Mouse (Mus musculus) c-Kit-positive CD71-positive TER-119-positive erythroid progenitor cells, embryonic 14.5 days (primary cell): ENCODE results near the gene Mlph.

ENCODE experiments used
- DNase-seq: peaks from one replicate; pipeline ENCODE4 v3.0.0-alpha.2; 2013; ENCODE audit warnings: low spot score

Mlph gene

DNA sequence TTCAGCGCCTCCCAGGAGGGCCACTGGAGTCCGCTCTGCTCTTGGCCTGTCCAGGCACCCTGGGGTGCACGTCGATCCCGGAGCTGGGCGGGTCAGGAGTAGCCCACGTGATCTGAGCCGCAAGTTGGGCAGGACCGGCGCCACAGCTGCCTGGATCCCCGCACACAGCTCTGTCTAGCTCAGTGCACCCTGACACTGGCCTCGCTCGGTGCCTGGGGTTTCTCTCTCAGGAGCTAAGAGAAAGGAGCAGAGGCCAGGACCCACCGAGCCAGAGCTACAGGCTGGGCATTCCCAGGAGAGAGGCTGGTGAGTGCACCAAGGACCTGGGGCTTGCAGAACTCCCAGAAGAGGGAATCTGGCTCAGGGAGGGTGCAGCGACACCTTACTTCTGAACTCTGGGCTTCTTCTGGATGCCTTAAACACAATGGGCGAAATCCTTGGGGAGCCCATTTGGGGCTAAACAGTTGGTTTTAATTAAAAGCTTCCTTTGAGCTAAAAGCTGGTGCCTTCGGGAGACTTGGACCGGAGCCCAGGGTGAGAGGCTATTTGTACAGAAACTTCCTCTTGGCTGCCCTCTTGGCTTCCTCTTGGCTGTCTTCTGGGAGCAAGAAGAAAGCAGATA is at the start of gene Mlph:
Mlph (plus strand) TSS at position 138 of the 622 bp plus-strand sequence.
- DNase-seq = no peak

DNA sequence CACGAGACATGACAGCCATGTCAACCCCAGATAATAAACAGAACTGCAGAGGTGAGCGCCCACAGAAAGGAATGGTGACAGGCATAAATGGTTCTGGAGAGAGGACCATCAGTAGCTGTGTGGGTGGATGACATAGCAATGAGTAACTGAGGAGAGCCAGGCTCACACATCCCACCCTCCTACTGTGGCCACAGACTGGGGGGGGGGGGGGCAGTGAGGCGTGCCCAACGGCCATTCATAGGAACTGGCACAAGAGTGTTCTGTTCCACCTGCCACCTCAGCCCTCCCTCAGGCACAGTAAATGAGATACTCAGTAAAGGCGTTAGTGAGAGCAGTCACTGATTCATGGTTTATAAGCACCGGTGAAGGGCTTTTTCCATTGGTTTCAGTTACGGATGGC is 48.2 kb upstream of the Mlph start:
- DNase-seq = no peak

DNA sequence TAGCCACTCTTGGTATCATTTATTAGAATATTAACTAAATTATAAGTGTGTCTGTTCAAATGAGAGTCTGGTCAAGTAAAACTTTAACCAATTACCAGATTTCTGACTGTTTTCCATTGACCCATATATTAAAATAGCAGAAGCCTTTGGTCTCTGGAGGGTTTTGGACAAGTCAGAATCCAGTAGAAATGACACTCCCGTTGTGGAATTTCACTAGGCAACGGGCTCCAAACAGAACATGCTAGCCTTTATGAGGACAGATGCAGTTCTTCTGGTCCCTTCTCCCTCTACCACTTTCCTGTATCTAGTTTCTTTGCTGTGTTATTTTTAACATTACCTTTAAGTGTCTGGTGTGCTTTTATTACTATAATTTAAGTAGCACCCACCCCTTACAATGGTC is 44.3 kb upstream of the Mlph start:
- no peak for DNase-seq

- no peak for DNase-seq
These were observed 39.5 kb upstream of the Mlph start for GRCm38 (mm10) chr1:90875371-90875770.

- DNase-seq = no peak
These were observed 38.9 kb upstream of the Mlph start for GRCm38 (mm10) chr1:90875961-90876360.

DNA sequence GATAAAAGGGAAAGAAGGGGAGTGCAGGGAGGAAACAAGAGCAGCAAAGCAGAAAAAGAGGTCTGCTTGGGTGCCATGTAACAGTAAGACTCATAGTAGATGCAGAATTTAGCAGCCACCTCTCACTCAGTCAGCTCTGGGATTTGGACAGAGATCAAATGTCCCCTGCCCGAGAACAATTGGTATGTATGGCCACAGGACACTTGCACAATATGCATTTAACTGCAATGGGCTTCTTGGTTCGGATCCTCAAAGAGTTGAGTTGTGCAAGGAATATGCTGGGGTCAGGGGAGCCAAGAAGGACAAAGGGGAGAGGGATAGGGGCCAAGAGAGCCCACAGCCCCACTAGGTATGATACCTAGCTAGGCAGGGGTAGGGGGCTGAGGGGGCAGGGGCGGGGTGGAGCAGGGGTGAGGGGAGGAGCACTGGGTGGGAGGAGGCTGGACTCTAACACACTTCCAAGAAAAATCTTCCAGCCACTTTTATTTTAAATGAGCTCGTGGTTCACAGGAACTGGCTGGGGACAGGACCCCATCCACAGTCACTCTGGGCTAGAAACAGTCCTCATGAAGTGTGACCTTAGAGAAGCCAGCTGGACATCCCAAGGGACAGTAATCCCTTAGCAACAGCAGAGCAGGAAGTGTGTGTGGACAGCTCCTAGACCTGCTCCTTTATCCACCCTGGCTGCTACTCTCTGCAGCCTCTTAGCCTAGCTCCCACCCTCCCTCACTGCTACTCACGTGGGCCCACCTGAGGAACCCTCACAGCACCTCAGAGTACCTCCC is 38.2 kb upstream of the Mlph start:
- no peak for DNase-seq

- DNase-seq = no peak
These were observed 29.0 kb upstream of the Mlph start for GRCm38 (mm10) chr1:90885771-90886460.

GRCm38 (mm10) chr1:90894521-90894920 is 20.4 kb upstream of the Mlph start:
- DNase-seq = no peak

DNA sequence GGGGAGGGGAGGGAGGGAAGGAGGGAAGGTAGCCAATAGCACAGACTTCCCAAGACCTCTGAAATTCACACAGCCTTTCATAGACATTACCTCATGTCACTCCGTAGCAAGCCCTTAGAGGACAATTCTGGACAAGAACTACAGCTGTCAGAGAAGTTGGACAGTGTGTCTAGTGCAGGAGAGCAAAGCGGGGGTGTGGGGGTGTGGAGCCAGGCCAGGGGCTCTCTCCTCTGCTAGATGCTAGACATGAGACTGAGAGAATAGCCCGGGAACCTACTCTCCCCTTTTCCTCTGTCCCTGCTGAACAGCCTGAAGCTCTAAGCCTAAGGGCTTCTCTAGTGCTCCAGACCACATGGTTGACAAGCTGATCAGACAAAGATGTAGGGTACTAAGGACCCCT is 19.9 kb upstream of the Mlph start:
- no peak for DNase-seq

- no peak for DNase-seq
These were observed 18.6 kb upstream of the Mlph start for GRCm38 (mm10) chr1:90896281-90896680.

DNA sequence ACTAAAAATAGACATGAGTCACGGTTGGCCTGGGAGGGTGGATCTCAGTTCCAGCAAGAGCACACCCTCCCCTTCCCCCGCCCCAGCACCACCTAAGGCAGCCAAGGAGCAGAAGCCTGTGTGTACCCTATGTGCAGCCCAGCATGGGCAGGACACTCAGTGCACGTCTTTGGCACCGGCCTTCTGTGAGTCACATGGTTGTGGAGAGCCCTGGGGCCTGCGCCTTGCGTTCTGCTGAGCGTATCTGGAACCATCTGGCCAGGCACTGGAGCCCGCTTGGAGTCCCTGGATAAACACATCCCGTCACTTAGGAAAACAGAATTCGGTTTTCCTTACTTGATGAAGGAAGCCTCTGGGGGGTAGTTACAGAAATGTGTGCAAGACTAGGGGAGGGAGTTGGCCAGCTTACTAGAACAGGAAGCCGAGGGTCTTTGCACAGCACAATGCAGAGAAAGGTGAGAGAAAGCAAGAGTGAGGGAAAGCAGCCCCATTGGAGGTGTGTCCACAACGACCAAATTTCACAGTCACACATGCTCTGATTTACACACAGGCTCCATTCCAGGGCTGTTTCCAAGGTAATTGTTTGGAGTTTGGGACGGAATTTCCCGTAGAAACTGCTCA is 18.0 kb upstream of the Mlph start:
- no peak for DNase-seq

DNA sequence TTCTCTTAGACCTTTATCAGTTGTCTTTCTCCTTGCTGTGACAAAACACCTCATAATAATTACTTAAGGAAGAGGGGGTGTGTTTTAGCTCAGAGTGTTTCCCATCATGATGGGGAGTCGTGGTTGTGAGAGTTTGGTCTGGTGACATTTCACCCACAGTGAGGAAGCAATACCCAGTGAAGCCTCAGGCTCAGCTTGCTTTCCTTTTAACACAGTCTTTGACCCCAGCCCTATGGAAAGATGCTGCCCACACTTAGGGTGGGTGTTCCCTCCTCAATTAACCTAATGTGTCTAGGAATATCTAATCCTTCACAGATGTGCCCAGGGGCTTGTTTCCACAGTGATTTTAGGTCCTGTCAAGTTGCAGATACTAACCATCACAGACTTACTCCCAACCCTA is 16.9 kb upstream of the Mlph start:
- no peak for DNase-seq

DNA sequence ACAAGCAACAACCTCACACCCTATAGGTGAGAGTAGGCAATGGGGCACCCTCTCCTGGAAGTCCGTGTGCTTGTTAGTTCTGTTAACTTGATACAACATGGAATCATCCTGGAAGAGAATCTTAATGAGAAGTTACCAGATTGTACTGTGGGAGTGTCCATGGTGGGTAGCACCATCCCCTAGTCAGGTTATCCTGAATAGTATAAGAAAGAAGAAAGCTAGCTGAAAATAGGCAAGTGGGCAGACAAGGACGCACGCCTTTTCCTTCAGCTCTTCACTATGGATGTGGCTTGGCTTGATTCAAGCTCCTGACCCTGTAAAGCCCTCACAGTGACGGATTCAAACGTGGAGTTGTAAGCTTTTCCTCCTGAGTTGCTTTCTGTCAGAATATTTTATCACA is 15.1 kb upstream of the Mlph start:
- no peak for DNase-seq

DNA sequence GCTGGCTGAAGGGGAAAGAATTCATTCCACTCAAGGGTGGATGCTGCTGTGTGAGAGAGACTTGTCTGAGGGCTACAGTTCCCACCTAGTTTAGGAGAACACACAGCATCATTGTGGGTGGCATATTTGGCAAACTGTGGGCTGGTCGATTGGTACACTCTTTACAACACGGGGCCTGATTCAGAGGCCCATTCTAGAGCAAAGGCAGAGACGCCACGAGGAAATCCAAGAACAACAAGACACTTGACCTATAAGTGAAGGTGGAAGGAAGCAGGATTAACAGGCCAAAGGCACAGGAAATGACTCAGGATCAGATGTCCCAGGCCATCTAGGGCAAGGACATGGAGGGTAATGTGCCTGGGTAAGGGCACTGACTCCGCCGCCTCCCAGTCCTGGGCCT is 14.5 kb upstream of the Mlph start:
- no peak for DNase-seq

DNA sequence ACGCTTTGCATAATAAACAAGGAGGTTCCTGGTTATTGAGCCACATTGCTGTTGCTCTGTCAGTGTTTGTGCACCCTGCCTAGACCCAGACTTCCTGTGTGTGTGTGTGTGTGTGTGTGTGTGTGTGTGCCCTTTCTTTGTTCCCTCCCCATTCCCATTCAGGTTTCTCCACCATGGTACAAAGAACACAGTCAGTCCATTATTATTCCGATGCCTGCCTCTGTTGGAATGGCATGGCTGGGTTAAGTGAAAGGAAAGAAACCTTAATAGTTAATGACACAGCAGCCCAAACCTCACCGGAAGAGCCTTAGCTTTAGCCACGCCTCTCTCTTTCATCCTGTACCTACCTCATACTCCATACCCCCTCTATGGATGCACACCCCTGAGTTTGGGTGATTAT is 13.6 kb upstream of the Mlph start:
- no peak for DNase-seq

DNA sequence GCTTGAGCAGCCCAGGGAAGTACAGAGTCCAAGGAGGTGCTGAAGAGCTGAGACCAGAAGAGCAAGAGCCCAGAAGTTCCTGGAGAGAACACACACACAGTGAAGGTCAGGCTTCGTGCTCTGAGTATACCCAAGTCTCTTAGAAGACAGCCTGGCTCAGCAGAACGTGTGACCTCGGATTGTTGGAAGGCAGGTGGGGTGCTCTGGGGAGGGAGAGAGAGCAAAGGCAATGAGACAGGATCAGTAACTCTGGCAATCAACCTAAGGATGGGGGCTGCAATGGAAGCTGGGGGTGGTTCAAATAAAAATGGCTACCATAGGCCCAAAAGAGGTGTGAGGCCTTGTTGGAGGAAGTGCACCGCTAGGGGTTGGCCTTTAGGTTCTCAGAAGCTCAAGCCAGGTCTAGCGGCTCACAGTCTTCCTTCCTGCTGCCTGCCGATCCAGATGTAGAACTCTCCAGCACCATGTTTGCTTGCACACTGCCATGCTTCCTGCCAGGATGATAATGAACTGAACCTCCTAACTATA is 13.1 kb upstream of the Mlph start:
- DNase-seq = no peak

DNA sequence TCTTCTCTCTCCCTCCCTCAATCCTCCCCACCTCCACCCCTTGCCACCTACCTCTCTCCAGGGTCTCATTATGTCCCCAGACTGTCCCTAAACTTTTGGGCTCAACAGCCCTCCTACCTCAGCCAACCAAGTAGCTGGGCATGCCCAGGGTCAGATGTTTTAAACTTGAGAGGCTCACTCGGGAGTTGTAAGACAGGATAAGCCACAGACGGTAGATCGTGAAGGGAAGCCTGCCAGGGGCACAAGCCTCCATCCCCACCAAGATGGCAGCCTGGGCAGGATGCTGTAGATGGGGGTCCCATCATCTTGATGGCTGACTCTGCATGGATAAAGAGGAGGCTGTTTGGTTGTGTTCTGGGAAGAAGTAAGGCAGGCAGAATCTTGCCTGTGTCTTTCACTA is 12.1 kb upstream of the Mlph start:
- DNase-seq = no peak

- DNase-seq = no peak
These were observed 11.5 kb upstream of the Mlph start for GRCm38 (mm10) chr1:90903211-90903945.

GRCm38 (mm10) chr1:90903971-90904458 is 10.9 kb upstream of the Mlph start:
- no peak for DNase-seq

DNA sequence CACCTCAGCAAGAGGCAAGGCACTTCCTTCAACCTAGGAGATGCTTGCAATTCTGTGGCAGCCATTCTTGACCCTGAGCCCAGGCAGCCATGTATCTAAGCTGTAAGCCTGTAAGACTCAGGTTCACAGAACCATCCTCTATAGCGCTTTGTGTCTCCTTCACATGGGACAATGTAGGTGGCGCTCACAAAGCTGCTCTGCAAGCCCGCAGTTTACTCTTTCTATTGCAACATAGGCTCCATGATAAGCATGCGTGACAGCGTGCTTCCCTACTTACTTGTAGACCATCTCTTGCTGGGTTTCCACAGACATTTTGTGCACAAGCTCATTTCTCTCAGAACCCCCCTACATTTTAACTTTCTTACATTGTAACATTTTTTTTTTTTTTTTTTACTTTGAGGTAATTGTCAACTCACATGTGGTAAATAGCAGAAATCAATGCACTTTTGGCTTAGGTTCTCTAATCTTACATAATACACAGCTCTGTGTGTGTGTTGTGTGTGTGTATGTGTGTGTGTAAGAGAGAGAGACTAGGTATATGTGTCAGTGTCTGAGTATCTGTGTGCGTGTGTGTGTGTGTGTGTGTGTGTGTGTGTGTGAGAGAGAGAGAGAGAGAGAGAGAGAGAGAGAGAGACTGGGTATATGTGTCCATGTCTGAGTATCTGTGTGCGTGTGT is 10.0 kb upstream of the Mlph start:
- DNase-seq = no peak

GRCm38 (mm10) chr1:90906357-90906756 is 8.5 kb upstream of the Mlph start:
- peak; percentile 12 for DNase-seq
